Mouse (Mus musculus): ENCODE data around the gene Slc4a5.

GRCm38 (mm10) chr6:83172240-83172920 is 47.2 kb upstream of the Slc4a5 start:
- no peak for TF ChIP-seq POLR2AphosphoS2 (IDR thresholded peaks at IDR 0.05; ENCODE audit: insufficient read length, low read depth)
- no peak for TF ChIP-seq MYOG (IDR thresholded peaks at IDR 0.05; ENCODE audit: control insufficient read depth in 1 of 3, insufficient read depth in 1 of 3, insufficient read length in 2 of 3, low read depth in 2 of 3)
- TF ChIP-seq POLR2A (IDR thresholded peaks at IDR 0.05; ENCODE audit: insufficient read length, low read depth) = no peak
- TF ChIP-seq MYOD1 (IDR thresholded peaks at IDR 0.05; ENCODE audit: control insufficient read depth in 1 of 3, insufficient read length in 2 of 3, low read depth in 2 of 3) = no peak
- TF ChIP-seq E2F4 (IDR thresholded peaks at IDR 0.05; ENCODE audit: insufficient read depth) = no peak
- no peak for TF ChIP-seq TCF12 (IDR thresholded peaks at IDR 0.05; ENCODE audit: insufficient read depth, poor library complexity, severe bottlenecking)
